Mouse (Mus musculus) natural killer cell, adult 2 months (primary cell): ENCODE measurements around the gene Gm21310.
"Not testable (repeated sequence)": the region's sequence is repeated elsewhere in the genome, so short reads cannot be mapped to it uniquely, and the experiment has no call there.

Experiments used
- DNase-seq, 2 experiments: peaks; one replicate each; pipeline ENCODE4 v3.0.0; 2022; ENCODE audit warnings: low spot score in 2 of 2

Gm21310 gene

DNA sequence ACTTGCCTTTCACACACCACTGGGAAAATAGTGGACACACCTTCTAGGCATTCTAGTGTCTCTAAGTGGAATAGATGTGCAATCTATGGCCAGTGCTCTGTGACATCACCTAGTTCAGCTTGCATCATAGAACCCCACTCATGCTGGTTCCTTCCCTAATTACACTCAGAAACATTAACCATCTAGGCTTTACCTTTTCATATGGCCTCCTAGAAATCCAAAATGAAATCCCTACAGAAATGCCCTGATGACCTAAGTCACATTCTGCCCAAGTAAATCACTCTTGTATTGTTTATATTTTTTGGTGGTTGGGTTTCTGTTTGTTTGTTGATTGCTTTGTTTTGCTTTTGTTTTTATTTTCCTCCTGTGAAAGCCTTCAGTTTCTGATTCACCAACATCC is at the start of gene Gm21310:
Gm21310 (minus strand) TSS at position 101 of the 400 bp plus-strand sequence.
- not testable (repeated sequence) for DNase-seq
